Mouse (Mus musculus): ENCODE data around the gene Smim24.
A peak's percentile ranks its signal among the peaks of the same experiment; 100 is the strongest.

Gene Smim24

GRCm38 (mm10) chr10:81392781-81393185 is at the start of gene Smim24:
Smim24 (plus strand) TSS chr10:81393051.
- DNase-seq (ENCODE audit: low read depth, low spot score): no peak

DNA sequence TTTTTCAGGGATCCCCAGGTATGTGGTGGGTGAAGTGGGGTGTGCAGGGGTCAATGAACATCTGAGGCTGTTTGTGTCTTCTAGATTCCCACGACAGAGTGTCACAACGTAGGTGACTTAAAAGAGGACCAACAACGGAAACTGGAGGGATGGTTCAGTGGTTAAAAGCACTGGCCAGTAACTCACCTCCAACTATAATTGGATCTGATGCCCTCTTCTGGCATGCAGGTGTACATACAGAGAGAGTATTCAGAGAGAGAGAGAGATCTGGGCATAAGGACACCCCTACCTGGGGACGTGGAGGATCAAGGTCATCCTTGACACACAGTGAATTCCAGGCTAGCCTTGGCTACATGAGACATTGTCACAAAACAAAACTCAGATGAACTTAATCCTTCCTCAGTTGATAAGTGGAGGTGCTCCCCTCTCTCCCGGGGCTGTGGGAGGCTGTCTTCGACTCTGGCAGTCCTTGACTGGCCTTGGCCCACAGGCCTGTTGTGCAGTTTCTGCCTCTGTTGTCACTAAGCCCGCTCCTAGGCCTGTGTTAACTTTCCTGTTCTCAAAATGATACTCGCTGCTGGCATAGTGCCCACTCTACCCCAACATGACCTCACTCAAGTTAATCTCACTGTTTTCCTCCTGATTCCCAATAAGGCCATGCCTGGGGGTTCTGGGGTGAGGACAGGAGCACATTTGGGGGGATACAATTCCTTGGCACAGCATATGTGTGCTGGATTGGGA is 48.3 kb upstream of the Smim24 start:
- no peak for DNase-seq (ENCODE audit: low read depth, low spot score)

- no peak for DNase-seq (ENCODE audit: low read depth, low spot score)
These were observed 47.7 kb upstream of the Smim24 start for GRCm38 (mm10) chr10:81345162-81345534.

DNA sequence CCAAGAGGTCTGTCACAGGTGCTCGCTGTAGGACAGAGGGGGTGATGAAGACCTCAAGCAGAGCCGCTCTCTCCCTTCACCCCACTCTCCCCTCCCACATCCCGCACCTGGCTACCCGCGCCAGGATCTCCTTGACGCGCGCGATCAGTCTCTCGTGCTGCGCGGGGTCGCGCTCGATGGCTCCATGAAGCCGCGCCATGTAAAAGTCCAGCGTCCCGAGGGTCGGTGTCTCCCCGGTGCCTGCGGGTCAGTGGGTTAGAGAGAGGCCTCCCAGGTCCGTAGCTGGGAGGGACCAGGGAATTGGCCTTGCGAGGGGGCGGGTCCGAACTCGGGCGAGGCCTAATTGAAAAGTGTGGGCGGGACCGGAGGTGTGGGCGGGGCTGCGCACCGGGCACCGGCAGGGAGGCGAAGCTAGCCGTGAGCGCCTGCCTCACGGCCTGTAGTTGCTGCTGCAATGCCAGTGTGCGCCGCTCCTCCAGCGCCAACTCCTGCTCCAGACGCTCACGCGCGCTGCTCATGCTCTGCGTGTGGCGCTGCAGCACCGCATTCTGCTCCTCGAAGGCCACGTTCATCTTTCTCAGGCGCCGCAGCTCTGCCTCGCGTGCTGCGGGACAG is 46.3 kb upstream of the Smim24 start:
- peak; percentile 40 for DNase-seq (ENCODE audit: low read depth, low spot score)

- DNase-seq (ENCODE audit: low read depth, low spot score): no peak
These were observed 43.7 kb upstream of the Smim24 start for GRCm38 (mm10) chr10:81349146-81349545.

DNA sequence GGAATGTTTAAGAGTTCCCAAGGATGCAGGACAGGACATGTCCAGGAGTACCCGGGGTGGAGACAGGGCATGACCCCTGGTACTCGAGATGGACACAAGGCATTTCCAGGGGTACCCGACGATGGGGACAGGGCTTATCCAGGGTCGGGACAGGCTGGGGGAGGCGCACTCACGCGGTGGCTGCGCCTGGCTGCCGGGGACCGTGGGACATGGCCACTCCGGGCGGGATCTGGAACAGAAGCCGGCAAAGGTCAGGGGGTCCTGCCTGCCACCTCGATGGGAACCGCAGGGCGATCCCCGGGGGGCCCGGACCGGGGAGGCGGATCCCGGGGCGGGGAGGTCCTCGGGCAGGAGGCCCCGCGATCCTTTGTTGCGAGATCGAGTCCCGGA is 42.9 kb upstream of the Smim24 start:
- no peak for DNase-seq (ENCODE audit: low read depth, low spot score)

- peak; percentile 99 for DNase-seq (ENCODE audit: low read depth, low spot score)
These were observed 42.3 kb upstream of the Smim24 start, which contains the start of gene Hmg20b for GRCm38 (mm10) chr10:81350351-81351063. Hmg20b (minus strand) TSS chr10:81350480.

GRCm38 (mm10) chr10:81351678-81352291 is 41.1 kb upstream of the Smim24 start:
- no peak for DNase-seq (ENCODE audit: low read depth, low spot score)

- DNase-seq (ENCODE audit: low read depth, low spot score): no peak
These were observed 37.9 kb upstream of the Smim24 start for GRCm38 (mm10) chr10:81354738-81355477.

- DNase-seq (ENCODE audit: low read depth, low spot score): no peak
These were observed 37.3 kb upstream of the Smim24 start for GRCm38 (mm10) chr10:81355533-81355932.

- DNase-seq (ENCODE audit: low read depth, low spot score): no peak
These were observed 36.4 kb upstream of the Smim24 start for GRCm38 (mm10) chr10:81356352-81356990.

DNA sequence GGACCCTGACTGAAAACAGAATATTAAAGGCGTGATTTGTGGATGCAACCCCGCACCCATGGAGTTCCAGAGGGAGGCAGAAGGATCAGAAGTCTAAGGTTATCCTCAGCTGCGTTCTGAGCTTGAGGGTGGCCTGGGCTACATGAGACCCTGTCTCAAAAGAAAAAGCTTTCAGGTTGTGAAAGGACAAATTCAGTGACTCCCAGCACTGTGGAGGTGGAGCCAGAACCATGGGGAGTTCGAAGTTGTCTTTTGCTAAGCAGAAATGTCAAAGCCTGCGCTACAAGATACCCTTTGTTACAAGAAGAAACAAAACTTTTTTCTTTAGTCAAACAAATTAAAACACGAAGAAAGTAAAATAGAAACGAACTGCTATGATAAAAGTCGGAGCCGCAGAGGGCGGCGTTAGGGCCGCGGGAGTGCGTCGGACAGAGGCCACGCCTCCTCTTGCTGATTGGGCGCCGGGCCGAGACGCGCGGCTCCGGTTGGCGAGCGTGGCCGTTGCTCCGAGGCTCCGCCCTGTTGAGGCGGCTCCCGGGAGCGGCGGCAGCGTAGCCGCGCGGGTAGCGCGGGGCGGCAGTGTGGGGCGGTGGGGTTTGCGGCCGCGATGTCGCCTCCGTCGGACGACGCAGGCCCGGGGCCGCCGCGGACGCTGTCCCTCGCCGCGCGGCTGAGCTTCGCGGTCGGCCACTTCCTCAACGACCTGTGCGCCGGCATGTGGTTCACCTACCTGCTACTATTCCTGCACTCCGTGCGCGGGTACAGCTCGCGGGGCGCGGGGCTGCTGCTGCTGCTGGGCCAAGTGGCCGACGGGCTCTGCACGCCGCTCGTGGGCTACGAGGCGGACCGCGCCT is 35.6 kb upstream of the Smim24 start, which contains the start of gene Mfsd12:
Mfsd12 (plus strand) TSS at position 501 of the 854 bp plus-strand sequence.
- peak; percentile 69 for DNase-seq (ENCODE audit: low read depth, low spot score)

DNA sequence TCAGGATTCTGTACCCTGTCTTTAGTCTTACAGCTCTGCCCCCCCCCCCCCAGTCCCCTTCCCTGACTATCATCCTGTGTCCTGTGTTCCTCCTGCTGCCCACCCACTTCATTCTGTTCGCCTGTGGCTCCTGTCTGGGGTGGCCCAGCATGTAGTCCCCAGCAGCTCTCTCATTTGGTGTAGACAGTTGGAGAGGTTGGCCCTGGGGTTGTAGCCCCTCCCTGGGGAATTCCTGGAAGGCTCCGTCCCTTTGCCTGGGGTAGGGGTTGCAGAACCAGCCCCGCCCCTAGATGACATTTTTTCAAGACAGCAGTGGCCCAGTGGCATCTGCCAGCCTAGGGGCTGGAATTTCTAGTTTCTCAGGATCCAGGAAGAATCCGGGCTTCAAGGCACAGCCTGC is 34.6 kb upstream of the Smim24 start:
- DNase-seq (ENCODE audit: low read depth, low spot score): no peak

DNA sequence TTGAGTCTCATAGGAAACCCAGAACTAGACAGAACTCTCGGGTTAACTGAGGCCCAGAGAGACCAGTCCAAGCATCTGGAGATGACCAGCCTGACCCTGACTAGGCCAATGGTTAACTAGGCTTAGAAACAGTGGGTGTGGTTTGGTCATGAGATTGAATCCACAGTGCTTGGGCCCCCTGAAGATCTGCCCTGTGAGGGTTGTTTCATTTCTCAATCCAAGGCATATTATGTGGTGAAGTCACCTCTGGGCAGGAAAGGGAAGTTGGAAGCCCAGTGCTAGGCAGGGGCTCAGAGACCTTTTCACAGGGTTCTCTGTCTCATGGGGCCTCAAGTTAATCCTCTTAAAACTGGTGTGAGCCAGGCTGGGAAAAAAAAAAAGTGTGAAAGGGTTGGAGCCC is 34.0 kb upstream of the Smim24 start:
- no peak for DNase-seq (ENCODE audit: low read depth, low spot score)

- no peak for DNase-seq (ENCODE audit: low read depth, low spot score)
These were observed 32.1 kb upstream of the Smim24 start for GRCm38 (mm10) chr10:81360721-81361120.

DNA sequence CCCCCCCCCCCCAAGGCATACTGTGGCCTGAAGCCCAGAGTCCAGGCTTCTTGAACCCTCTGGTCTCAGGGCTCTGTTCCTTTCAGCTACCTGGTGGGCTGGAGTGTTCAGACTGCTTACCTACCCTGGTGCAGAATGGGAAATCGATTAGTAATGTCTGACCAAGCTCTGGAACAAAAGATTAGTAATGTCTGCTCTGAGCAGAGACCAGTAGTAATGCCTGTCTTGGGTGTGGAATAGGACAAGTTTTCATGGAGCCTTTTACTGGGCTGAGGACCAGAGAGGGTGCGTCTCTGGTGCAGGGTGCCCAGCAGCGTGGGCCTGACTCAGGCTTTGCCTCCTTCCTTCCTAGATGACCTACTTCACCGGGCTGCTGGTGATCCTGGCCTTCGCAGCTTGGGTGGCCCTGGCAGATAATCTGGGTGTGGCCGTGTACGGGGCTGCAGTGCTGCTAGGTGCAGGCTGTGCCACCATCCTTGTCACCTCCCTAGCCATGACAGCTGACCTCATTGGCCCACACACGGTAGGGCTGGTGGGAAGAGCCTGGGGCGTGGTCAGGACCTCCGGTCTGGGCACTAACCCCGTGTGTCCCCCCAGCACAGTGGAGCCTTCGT is 30.4 kb upstream of the Smim24 start:
- no peak for DNase-seq (ENCODE audit: low read depth, low spot score)

DNA sequence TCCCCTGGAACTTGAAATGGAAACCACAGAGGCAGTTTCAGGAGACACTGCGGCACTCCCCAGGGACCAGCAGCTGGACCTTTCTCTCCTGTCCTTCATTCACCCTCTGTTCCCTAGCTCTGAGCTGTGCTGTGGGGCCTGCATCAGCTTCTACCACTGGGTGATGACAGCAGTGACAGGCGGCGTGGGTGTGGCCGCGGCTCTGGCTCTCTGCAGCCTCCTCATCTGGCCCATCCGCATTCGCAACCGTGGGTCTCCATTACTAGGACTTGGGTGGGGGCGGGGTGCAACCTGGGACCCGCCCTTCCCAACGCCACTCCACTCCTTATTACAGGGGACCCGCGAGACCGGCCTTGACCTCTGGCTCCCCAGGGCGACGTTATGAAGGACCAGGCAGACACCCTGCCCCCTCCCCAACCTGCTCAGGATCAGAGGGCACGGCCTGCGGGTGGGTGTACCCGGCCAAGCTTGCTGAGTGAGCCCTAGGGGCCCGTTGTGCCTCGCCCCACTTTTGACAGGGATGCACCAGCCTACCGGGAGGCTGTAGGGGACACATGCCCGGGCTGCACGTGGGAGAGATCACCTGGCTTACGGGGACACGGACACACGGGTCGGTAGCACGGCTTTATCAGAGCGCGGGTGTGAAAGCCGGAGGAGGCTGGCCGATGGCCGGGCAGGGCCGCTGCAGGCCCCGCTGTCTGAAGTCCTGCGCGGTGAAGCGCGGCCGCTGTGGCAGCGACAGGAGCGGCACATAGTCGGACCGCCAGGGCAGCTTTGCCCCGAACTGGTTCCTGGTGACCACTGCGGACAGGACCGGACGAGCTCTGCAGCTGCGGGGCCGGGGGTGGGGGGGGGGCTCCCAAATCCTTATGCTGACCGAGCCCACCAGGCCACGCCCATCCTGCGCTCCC is 29.2 kb upstream of the Smim24 start:
- no peak for DNase-seq (ENCODE audit: low read depth, low spot score)

GRCm38 (mm10) chr10:81364666-81365065 is 28.2 kb upstream of the Smim24 start:
- DNase-seq (ENCODE audit: low read depth, low spot score): no peak

DNA sequence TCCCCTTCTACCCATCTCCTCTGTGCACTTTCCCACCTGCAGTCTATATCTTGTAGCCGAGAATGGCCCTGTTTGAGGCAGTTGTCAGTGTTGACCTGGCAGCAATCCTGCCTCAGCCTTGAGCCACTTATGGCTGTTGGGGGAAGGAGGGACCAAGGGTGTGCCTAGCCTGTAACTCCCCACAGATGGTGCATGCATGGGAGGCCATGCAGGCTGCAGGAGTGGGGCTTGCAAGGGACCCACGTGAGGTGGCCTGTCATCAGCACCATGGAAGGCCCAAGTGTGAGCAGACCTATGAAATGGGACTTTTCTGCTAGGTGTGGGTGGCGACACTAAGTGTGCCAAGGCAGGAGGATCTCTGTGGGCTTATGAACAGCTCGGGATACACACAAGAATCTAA is 27.8 kb upstream of the Smim24 start:
- DNase-seq (ENCODE audit: low read depth, low spot score): peak; percentile 52

Data from telencephalon, adult 2 months (tissue).